Mouse (Mus musculus) ES-E14 (cell line): ENCODE data around the gene Trim44. TPM values are rescaled to one million over a fixed set of nuclear protein-coding genes. Genes with fewer than 3 reads are reported as not detected.

Experiments
- DNase-seq: peaks from one replicate; pipeline ENCODE4 v3.0.0-alpha.2; 2013; ENCODE audit warnings: low read depth, low spot score
- H3K27ac ChIP-seq: 2 replicates; pipeline ENCODE4 v1.5.1; 2012; ENCODE audit warnings: low read depth, mild to moderate bottlenecking, low read length, moderate library complexity, mixed read lengths; ENCODE audit not compliant: poor library complexity, insufficient read depth, severe bottlenecking
- H3K36me3 ChIP-seq: 2 replicates; pipeline ENCODE4 v1.6.1; 2012; ENCODE audit warnings: mild to moderate bottlenecking, low read length, moderate library complexity, mixed read lengths; ENCODE audit not compliant: control insufficient read depth, poor library complexity, insufficient read depth, severe bottlenecking
- H3K4me1 ChIP-seq, 2 experiments: fragments of 150-350 bp in 1 of 2; sonication (generic) in 1 of 2; 2 replicates each; pipeline ENCODE4 v1.6.1; 2012; ENCODE audit warnings: low read length in 2 of 2, mild to moderate bottlenecking in 1 of 2, mixed read lengths in 1 of 2; ENCODE audit not compliant: control insufficient read depth in 2 of 2, insufficient read depth in 2 of 2, poor library complexity in 1 of 2
- H3K4me3 ChIP-seq, 2 experiments: fragments of 150-350 bp in 1 of 2; sonication (generic) in 1 of 2; 2 replicates each; pipeline ENCODE4 v1.5.1; 2012; ENCODE audit warnings: low read length in 2 of 2, low read depth in 1 of 2, mild to moderate bottlenecking in 1 of 2, mixed read lengths in 1 of 2; ENCODE audit not compliant: insufficient read depth in 1 of 2, poor library complexity in 1 of 2, severe bottlenecking in 1 of 2
- H3K9ac ChIP-seq: 2 replicates; pipeline ENCODE4 v1.6.1; 2012; ENCODE audit warnings: low read depth, mild to moderate bottlenecking, low read length, mixed read lengths; ENCODE audit not compliant: poor library complexity, insufficient read depth, severe bottlenecking
- H3K9me3 ChIP-seq: fragments of 150-350 bp; sonication (generic); 2 replicates; pipeline ENCODE4 v1.6.1; 2012; ENCODE audit warnings: low read depth, mild to moderate bottlenecking, low read length; ENCODE audit not compliant: control insufficient read depth, insufficient read depth
- CHD2 ChIP-seq: IDR thresholded peaks from 2 replicates; pipeline ENCODE4 v1.6.1; 2014; ENCODE audit warnings: mild to moderate bottlenecking, low read depth, low read length, inconsistent platforms
- HCFC1 ChIP-seq: IDR thresholded peaks from 2 replicates; pipeline ENCODE4 v1.6.1; 2012; ENCODE audit warnings: low read length, inconsistent platforms, borderline replicate concordance; ENCODE audit not compliant: insufficient read depth
- MAFK ChIP-seq: IDR thresholded peaks from 2 replicates; pipeline ENCODE4 v1.6.1; 2014; ENCODE audit warnings: mild to moderate bottlenecking, low read depth, low read length, inconsistent platforms; ENCODE audit not compliant: insufficient read depth
- ZC3H11A ChIP-seq: IDR thresholded peaks from 2 replicates; pipeline ENCODE4 v1.6.1; 2012; ENCODE audit warnings: low read depth, mild to moderate bottlenecking, inconsistent platforms, low read length, borderline replicate concordance
- ZNF384 ChIP-seq: IDR thresholded peaks from 2 replicates; pipeline ENCODE4 v1.6.1; 2012; ENCODE audit warnings: low read depth, low read length, inconsistent platforms
- in situ Hi-C, 2 experiments: fragments of 600-800 bp; cut with MboI; formaldehyde crosslinking; loops; one replicate each; pipeline ENCODE4 v1.15.1; 2025; ENCODE audit warnings: low sequenced_read_pairs in 2 of 2, inconsistent platforms in 1 of 2; ENCODE audit not compliant: unreplicated experiment in 2 of 2
- total RNA-seq: library from RNA; depleted of rRNA; stranded (reverse); fragments of 300-350 nt; gene quantifications from 2 replicates; pipeline ENCODE4 v1.2.3, GENCODE M21; 2012

Gene Trim44
- total RNA-seq, 1 experiment, result 32.0 TPM

GRCm38 (mm10) chr2:102450761-102451670 lies 43.4 kb upstream of the Trim44 start:
- Histone ChIP-seq H3K9me3 (no peaks in the 10 kb centered on the region), H3K9ac (peak overlapping the region; percentile 92), H3K4me3 (peak overlapping the region; percentile 79 to 91), H3K27ac (no peak overlapping the region; the same call in 1 of the 2 replicates), H3K4me1 (peaks cover 0 to 3% of the 10 kb centered on the region in 2 experiments; a peak in 3 of 4 replicates), H3K36me3 (no peaks in the 10 kb centered on the region)
- in situ Hi-C loops, result loop anchor here (10.0 to 25.0 kb wide), 3 partner anchors 539 to 739 kb away; no protein-coding TSS in a partner anchor
- DNase-seq, result peak; percentile 38
- no peak for TF ChIP-seq HCFC1
- TF ChIP-seq CHD2, result no peak
- TF ChIP-seq ZC3H11A, result no peak
- TF ChIP-seq ZNF384, result no peak
- TF ChIP-seq MAFK, result no peak

- TF ChIP-seq MAFK (no peak), ZNF384 (no peak), HCFC1 (no peak), CHD2 (no peak), ZC3H11A (no peak)
- peaks cover 0 to 3% of the 10 kb centered on the region in 2 experiments; a peak in 3 of 4 replicates for H3K4me1 ChIP-seq
- no peaks in the 10 kb centered on the region for H3K9me3 ChIP-seq
- H3K9ac ChIP-seq, result peak overlapping the region; percentile 92
- peak overlapping the region; percentile 79 to 91 for H3K4me3 ChIP-seq
- no peaks in the 10 kb centered on the region for H3K36me3 ChIP-seq
- DNase-seq, result peak; percentile 13
- no peak overlapping the region for H3K27ac ChIP-seq
- in situ Hi-C loops, result loop anchor here (10.0 to 25.0 kb wide), 3 partner anchors 538 to 738 kb away; no protein-coding TSS in a partner anchor
These were observed 42.7 kb upstream of the Trim44 start for GRCm38 (mm10) chr2:102450248-102450760.

DNA sequence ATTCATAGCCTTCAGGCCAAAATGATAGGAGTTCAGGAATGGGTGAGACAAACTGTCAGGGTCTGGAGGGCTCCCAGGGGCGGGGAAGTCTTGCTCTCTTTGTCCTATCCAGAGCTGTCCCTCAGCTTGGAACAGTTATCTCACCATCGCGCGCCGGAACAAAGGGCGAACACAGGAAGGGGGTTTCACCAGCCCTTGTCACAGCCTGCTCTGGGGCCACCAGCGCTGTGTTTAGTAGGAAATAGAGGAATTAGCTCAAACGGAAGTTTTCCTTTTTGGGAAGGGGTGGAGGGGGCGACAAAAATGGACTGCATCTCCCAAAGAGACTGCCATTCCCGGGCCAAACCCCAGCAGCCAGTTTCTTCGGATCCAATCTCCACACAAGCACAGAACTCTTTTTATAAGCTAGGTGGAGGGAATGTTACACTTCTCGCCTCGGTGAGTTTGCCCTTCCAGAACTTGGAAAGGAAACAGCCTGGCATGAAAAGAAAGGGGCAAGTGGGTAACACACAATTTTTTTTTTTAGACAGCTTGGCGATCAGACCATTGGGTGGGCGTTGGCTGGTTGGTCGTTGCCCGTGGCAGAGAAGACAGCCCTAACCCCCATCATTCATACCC lies 42.1 kb upstream of the Trim44 start:
- peaks cover 0 to 3% of the 10 kb centered on the region in 2 experiments; a peak in 3 of 4 replicates for H3K4me1 ChIP-seq
- H3K9ac ChIP-seq, result peak overlapping the region; percentile 92; the same call in 1 of the 2 replicates
- no peaks in the 10 kb centered on the region for H3K9me3 ChIP-seq
- DNase-seq, result peak; percentile 12
- peak overlapping the region; percentile 79 to 91 for H3K4me3 ChIP-seq
- in situ Hi-C loops, result loop anchor here (10.0 to 25.0 kb wide), 3 partner anchors 537 to 737 kb away; no protein-coding TSS in a partner anchor
- no peak overlapping the region for H3K27ac ChIP-seq
- no peaks in the 10 kb centered on the region for H3K36me3 ChIP-seq
- TF ChIP-seq MAFK (no peak), ZNF384 (no peak), HCFC1 (no peak), CHD2 (no peak), ZC3H11A (no peak)

DNA sequence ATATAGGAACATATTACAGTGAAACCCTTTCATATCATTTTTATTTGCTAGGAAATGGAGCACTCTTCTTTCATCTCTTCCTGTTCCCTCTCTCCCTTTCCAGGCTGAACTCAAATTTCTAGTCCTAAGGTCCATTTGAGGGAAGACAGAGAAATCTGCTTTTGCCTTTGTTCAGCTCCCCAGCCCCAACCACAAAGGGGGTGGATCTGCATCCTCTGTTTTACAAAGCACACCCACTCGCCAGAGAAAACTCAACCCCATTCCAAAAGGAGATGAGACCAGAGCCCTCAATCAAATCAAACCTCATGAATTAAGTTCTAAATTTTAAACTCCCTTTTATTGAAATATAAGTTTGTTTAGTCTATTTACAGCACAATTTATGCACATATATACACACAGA lies 41.4 kb upstream of the Trim44 start:
- no peak overlapping the region for H3K27ac ChIP-seq
- TF ChIP-seq ZNF384, result no peak
- no peak for TF ChIP-seq CHD2
- TF ChIP-seq HCFC1, result no peak
- no peak for TF ChIP-seq ZC3H11A
- TF ChIP-seq MAFK, result no peak
- no peak overlapping the region for H3K9ac ChIP-seq
- no peaks in the 10 kb centered on the region for H3K9me3 ChIP-seq
- peaks cover 0 to 3% of the 10 kb centered on the region in 2 experiments; a peak in 3 of 4 replicates for H3K4me1 ChIP-seq
- H3K4me3 ChIP-seq, result no peak overlapping the region
- no peaks in the 10 kb centered on the region for H3K36me3 ChIP-seq
- DNase-seq, result no peak
- in situ Hi-C loops, result no loop called here
